Mouse (Mus musculus) liver, embryonic 13.5 days (tissue): ENCODE measurements around the gene Gdpd2. TPM values are rescaled to one million over a fixed set of nuclear protein-coding genes. Genes with fewer than 3 reads are reported as not detected.

ENCODE experiments used
- ATAC-seq: fragments of 200-750 bp; cut with Nextera tagmentation; 2 replicates; pipeline ENCODE4 v1.8.0; 2017; ENCODE audit warnings: low read depth, mild to moderate bottlenecking, moderate number of reproducible peaks, moderate library complexity
- DNase-seq: peaks from one replicate; pipeline ENCODE4 v3.0.0; 2022
- H3K27ac ChIP-seq: fragments of 300-500 bp; sonication (generic); 2 replicates; pipeline ENCODE4 v1.5.1; 2015; ENCODE audit warnings: moderate library complexity, mild to moderate bottlenecking, inconsistent platforms
- H3K27me3 ChIP-seq: fragments of 300-500 bp; sonication (generic); 2 replicates; pipeline ENCODE4 v1.6.1; 2015; ENCODE audit warnings: mild to moderate bottlenecking, inconsistent platforms
- H3K36me3 ChIP-seq: fragments of 300-500 bp; sonication (generic); 2 replicates; pipeline ENCODE4 v1.6.1; 2015; ENCODE audit warnings: mild to moderate bottlenecking, inconsistent platforms
- H3K4me1 ChIP-seq: fragments of 300-500 bp; sonication (generic); replicated peaks from 2 replicates; pipeline ENCODE4 v1.6.1; 2015; ENCODE audit warnings: inconsistent platforms
- H3K4me2 ChIP-seq: fragments of 300-500 bp; sonication (generic); 2 replicates; pipeline ENCODE4 v1.6.1; 2015; ENCODE audit warnings: inconsistent platforms, mild to moderate bottlenecking, moderate library complexity
- H3K4me3 ChIP-seq: fragments of 300-500 bp; sonication (generic); replicated peaks from 2 replicates; pipeline ENCODE4 v1.5.1; 2015; ENCODE audit warnings: mild to moderate bottlenecking, inconsistent platforms
- H3K9ac ChIP-seq: fragments of 300-500 bp; sonication (generic); 2 replicates; pipeline ENCODE4 v1.6.1; 2015; ENCODE audit warnings: mild to moderate bottlenecking, inconsistent platforms
- H3K9me3 ChIP-seq: fragments of 300-500 bp; sonication (generic); replicated peaks from 2 replicates; pipeline ENCODE4 v1.6.1; 2016; ENCODE audit warnings: inconsistent platforms
- WGBS: fragments of 180-500 bp; shearing (Covaris S2); methylation state at CpG from one replicate; pipeline ENCODE4 v1.1.7; 2015; ENCODE audit not compliant: insufficient replicate concordance; 5-methylcytosine and 5-hydroxymethylcytosine counted together
- polyA plus RNA-seq: library from polyadenylated mRNA; unstranded; fragments of >200 nt; fragmentation: Nextera tagmentation; extraction: Ambion mirVana; gene quantifications from 2 replicates; pipeline ENCODE4 v1.2.1, GENCODE M21; 2015

Gdpd2 gene
- polyA plus RNA-seq, 1 experiment from 2014 or later = 0.07 TPM

GRCm38 (mm10) chrX:100740785-100741184, 11.1 kb downstream of the Gdpd2 start:
- Histone ChIP-seq H3K27ac (no peak overlapping the region), H3K4me1 (no peaks in the 10 kb centered on the region), H3K9me3 (no peaks in the 10 kb centered on the region), H3K9ac (no peak overlapping the region), H3K36me3 (no peaks in the 10 kb centered on the region), H3K27me3 (peaks cover 22% of the 10 kb centered on the region), H3K4me3 (no peak overlapping the region), H3K4me2 (no peak overlapping the region)
- ATAC-seq (no peak), DNase-seq (no peak)
- 27% methylated on average over 6 of the region's 6 CpGs for WGBS

GRCm38 (mm10) chrX:100741940-100742339, 12.3 kb downstream of the Gdpd2 start:
- H3K27ac ChIP-seq = no peak overlapping the region
- DNase-seq (peak; percentile 15), ATAC-seq (no peak)
- no peak overlapping the region for H3K4me3 ChIP-seq
- H3K27me3 ChIP-seq = peaks cover 15% of the 10 kb centered on the region
- H3K9ac ChIP-seq = no peak overlapping the region
- WGBS = 11% methylated on average over 10 of the region's 10 CpGs
- H3K4me2 ChIP-seq = no peak overlapping the region
- H3K4me1 ChIP-seq = no peaks in the 10 kb centered on the region
- H3K9me3 ChIP-seq = no peaks in the 10 kb centered on the region
- no peaks in the 10 kb centered on the region for H3K36me3 ChIP-seq

GRCm38 (mm10) chrX:100765855-100766254, 36.2 kb downstream of the Gdpd2 start:
- Histone ChIP-seq H3K9me3 (no peaks in the 10 kb centered on the region), H3K36me3 (no peaks in the 10 kb centered on the region), H3K9ac (no peak overlapping the region), H3K27ac (no peak overlapping the region), H3K4me2 (no peak overlapping the region), H3K4me1 (no peaks in the 10 kb centered on the region), H3K4me3 (no peak overlapping the region), H3K27me3 (peaks cover 36% of the 10 kb centered on the region)
- WGBS = 67% methylated on average over 6 of the region's 6 CpGs
- DNase-seq (no peak), ATAC-seq (no peak)

GRCm38 (mm10) chrX:100767181-100767884, 37.7 kb downstream of the Gdpd2 start, which contains the start of gene Dlg3:
Dlg3 (plus strand) TSS chrX:100767722.
- H3K9ac ChIP-seq = no peak within 1 kb of the TSS
- DNase-seq (no peak), ATAC-seq (no peak)
- no peak within 1 kb of the TSS for H3K27ac ChIP-seq
- 12% methylated on average over 26 of the region's 26 CpGs for WGBS
- H3K27me3 ChIP-seq = peaks cover 36% of the 10 kb centered on the region
- no peaks in the 10 kb centered on the region for H3K9me3 ChIP-seq
- no peaks in the 10 kb centered on the region for H3K4me1 ChIP-seq
- peak within 1 kb of the TSS; percentile 18 for H3K4me3 ChIP-seq
- H3K4me2 ChIP-seq = peak within 1 kb of the TSS; percentile 50
- H3K36me3 ChIP-seq = no peaks in the 10 kb centered on the region

GRCm38 (mm10) chrX:100767885-100768626, 38.4 kb downstream of the Gdpd2 start:
- Histone ChIP-seq H3K4me3 (peak overlapping the region; percentile 18), H3K4me2 (peak overlapping the region; percentile 50), H3K4me1 (no peaks in the 10 kb centered on the region), H3K9me3 (no peaks in the 10 kb centered on the region), H3K27me3 (peaks cover 36% of the 10 kb centered on the region), H3K9ac (no peak overlapping the region), H3K27ac (no peak overlapping the region), H3K36me3 (no peaks in the 10 kb centered on the region)
- ATAC-seq (no peak), DNase-seq (no peak)
- WGBS = 32% methylated on average over 21 of the region's 36 CpGs

GRCm38 (mm10) chrX:100769281-100769680, 39.6 kb downstream of the Gdpd2 start:
- Histone ChIP-seq H3K4me2 (no peak overlapping the region), H3K4me1 (no peaks in the 10 kb centered on the region), H3K4me3 (no peak overlapping the region), H3K27ac (no peak overlapping the region), H3K27me3 (peaks cover 36% of the 10 kb centered on the region), H3K9ac (no peak overlapping the region), H3K9me3 (no peaks in the 10 kb centered on the region), H3K36me3 (no peaks in the 10 kb centered on the region)
- ATAC-seq = no peak
- WGBS = 64% methylated on average over 5 of the region's 5 CpGs
- no peak for DNase-seq

- WGBS = 10% methylated on average over 23 of the region's 23 CpGs
- no peak for ATAC-seq
- H3K36me3 ChIP-seq = no peaks in the 10 kb centered on the region
- no peaks in the 10 kb centered on the region for H3K9me3 ChIP-seq
- DNase-seq = peak; percentile 22
- H3K27me3 ChIP-seq = peaks cover 4% of the 10 kb centered on the region; the same call in 1 of the 2 replicates
- 0 out of 2 replicates have a peak, but pooled peaks cover 3% of the 10 kb centered on the region for H3K4me1 ChIP-seq
- H3K4me2 ChIP-seq = peak overlapping the region; percentile 65
- peak overlapping the region; percentile 60 for H3K9ac ChIP-seq
- peak overlapping the region; percentile 53 for H3K4me3 ChIP-seq
- no peak overlapping the region for H3K27ac ChIP-seq
Measured at GRCm38 (mm10) chrX:100774341-100774811, 44.7 kb downstream of the Gdpd2 start.

- Histone ChIP-seq H3K27ac (no peak overlapping the region), H3K9me3 (no peaks in the 10 kb centered on the region), H3K4me1 (0 out of 2 replicates have a peak, but pooled peaks cover 3% of the 10 kb centered on the region), H3K9ac (no peak overlapping the region), H3K27me3 (no peaks in the 10 kb centered on the region), H3K4me2 (no peak overlapping the region), H3K36me3 (no peaks in the 10 kb centered on the region), H3K4me3 (no peak overlapping the region)
- DNase-seq (no peak), ATAC-seq (no peak)
- WGBS = 58% methylated on average over 3 of the region's 3 CpGs
Measured at GRCm38 (mm10) chrX:100775405-100775804, 45.7 kb downstream of the Gdpd2 start.

GRCm38 (mm10) chrX:100776494-100776893, 46.8 kb downstream of the Gdpd2 start:
- peak overlapping the region; percentile 69 for H3K4me2 ChIP-seq
- H3K9ac ChIP-seq = no peak overlapping the region
- peak; percentile 51 for ATAC-seq
- H3K27ac ChIP-seq = no peak overlapping the region
- WGBS = 19% methylated on average over 9 of the region's 9 CpGs
- DNase-seq = peak; percentile 18
- no peaks in the 10 kb centered on the region for H3K9me3 ChIP-seq
- peak overlapping the region; percentile 62 for H3K4me3 ChIP-seq
- H3K36me3 ChIP-seq = no peaks in the 10 kb centered on the region
- 0 out of 2 replicates have a peak, but pooled peaks cover 3% of the 10 kb centered on the region for H3K4me1 ChIP-seq
- no peaks in the 10 kb centered on the region for H3K27me3 ChIP-seq

- ATAC-seq = peak; percentile 95
- WGBS = 14% methylated on average over 46 of the region's 49 CpGs
- Histone ChIP-seq H3K4me2 (peak overlapping the region; percentile 69), H3K9ac (peak overlapping the region; percentile 59), H3K4me3 (peak overlapping the region; percentile 62), H3K36me3 (no peaks in the 10 kb centered on the region), H3K9me3 (no peaks in the 10 kb centered on the region), H3K27me3 (no peaks in the 10 kb centered on the region), H3K27ac (no peak overlapping the region), H3K4me1 (0 out of 2 replicates have a peak, but pooled peaks cover 3% of the 10 kb centered on the region)
- peak; percentile 67 for DNase-seq
Measured at GRCm38 (mm10) chrX:100776985-100777654, 47.4 kb downstream of the Gdpd2 start.

GRCm38 (mm10) chrX:100777655-100778234, 48.1 kb downstream of the Gdpd2 start:
- DNase-seq = no peak
- H3K4me3 ChIP-seq = peak overlapping the region; percentile 62
- 0 out of 2 replicates have a peak, but pooled peaks cover 3% of the 10 kb centered on the region for H3K4me1 ChIP-seq
- H3K9ac ChIP-seq = peak overlapping the region; percentile 59
- WGBS = 24% methylated on average over 10 of the region's 10 CpGs
- H3K4me2 ChIP-seq = peak overlapping the region; percentile 69
- H3K9me3 ChIP-seq = no peaks in the 10 kb centered on the region
- H3K27me3 ChIP-seq = no peaks in the 10 kb centered on the region
- ATAC-seq = no peak
- no peak overlapping the region for H3K27ac ChIP-seq
- H3K36me3 ChIP-seq = no peaks in the 10 kb centered on the region
